Mouse (Mus musculus) hindbrain, embryonic 10.5 days (tissue): ENCODE results near the gene Rerg. TPM values are rescaled to one million over a fixed set of nuclear protein-coding genes. Genes with fewer than 3 reads are reported as not detected.
A peak's percentile ranks its signal among the peaks of the same experiment; 100 is the strongest.

Experiments
- DNase-seq: peaks from one replicate; pipeline ENCODE4 v3.0.0-alpha.2; 2017; ENCODE audit warnings: low spot score
- H3K27ac ChIP-seq: fragments of 300-500 bp; sonication (generic); 2 replicates; pipeline ENCODE4 v1.5.1; 2016; ENCODE audit warnings: mild to moderate bottlenecking, moderate library complexity
- H3K27me3 ChIP-seq: fragments of 300-500 bp; sonication (generic); 2 replicates; pipeline ENCODE4 v1.6.1; 2016; ENCODE audit warnings: mild to moderate bottlenecking; ENCODE audit not compliant: poor library complexity, insufficient read depth, severe bottlenecking
- H3K36me3 ChIP-seq: fragments of 300-500 bp; sonication (generic); 2 replicates; pipeline ENCODE4 v1.6.1; 2016; ENCODE audit warnings: mild to moderate bottlenecking, moderate library complexity
- H3K4me1 ChIP-seq: fragments of 300-500 bp; sonication (generic); replicated peaks from 2 replicates; pipeline ENCODE4 v1.6.1; 2016; ENCODE audit warnings: mild to moderate bottlenecking
- H3K4me3 ChIP-seq: fragments of 300-500 bp; sonication (generic); 2 replicates; pipeline ENCODE4 v1.5.1; 2016; ENCODE audit warnings: mild to moderate bottlenecking, moderate library complexity
- H3K9me3 ChIP-seq: fragments of 300-500 bp; sonication (generic); 2 replicates; pipeline ENCODE4 v1.6.1; 2016; ENCODE audit warnings: mild to moderate bottlenecking, moderate library complexity
- WGBS: fragments of 180-500 bp; shearing (Covaris S2); methylation state at CpG from one replicate; pipeline ENCODE4 v1.1.7; 2016; 5-methylcytosine and 5-hydroxymethylcytosine counted together
- polyA plus RNA-seq: library from polyadenylated mRNA; unstranded; fragments of >200 nt; fragmentation: Nextera tagmentation; extraction: Ambion mirVana; gene quantifications from 2 replicates; pipeline ENCODE4 v1.2.1, GENCODE M21; 2016

Rerg gene
- polyA plus RNA-seq, 1 experiment from 2014 or later = 1.5 TPM

- Histone ChIP-seq H3K36me3 (no peaks in the 10 kb centered on the region), H3K4me1 (no peaks in the 10 kb centered on the region), H3K27me3 (no peaks in the 10 kb centered on the region), H3K9me3 (no peaks in the 10 kb centered on the region), H3K27ac (no peak overlapping the region), H3K4me3 (no peak overlapping the region)
- WGBS = 91% methylated on average over 6 of the region's 6 CpGs
- DNase-seq = no peak
Observed at GRCm38 (mm10) chr6:137110778-137111174, 59.5 kb downstream of the Rerg start.

GRCm38 (mm10) chr6:137109811-137110777, 60.2 kb downstream of the Rerg start:
- no peaks in the 10 kb centered on the region for H3K36me3 ChIP-seq
- no peak overlapping the region for H3K4me3 ChIP-seq
- no peak overlapping the region for H3K27ac ChIP-seq
- no peaks in the 10 kb centered on the region for H3K4me1 ChIP-seq
- no peak for DNase-seq
- no peaks in the 10 kb centered on the region for H3K27me3 ChIP-seq
- no peaks in the 10 kb centered on the region for H3K9me3 ChIP-seq
- WGBS = 88% methylated on average over 20 of the region's 20 CpGs

GRCm38 (mm10) chr6:137105285-137105684, 65.0 kb downstream of the Rerg start:
- H3K9me3 ChIP-seq = no peaks in the 10 kb centered on the region
- H3K27ac ChIP-seq = no peak overlapping the region
- 83% methylated on average over 4 of the region's 4 CpGs for WGBS
- peaks cover 11% of the 10 kb centered on the region; the same call in 1 of the 2 replicates for H3K4me1 ChIP-seq
- DNase-seq = no peak
- H3K27me3 ChIP-seq = no peaks in the 10 kb centered on the region
- no peaks in the 10 kb centered on the region for H3K36me3 ChIP-seq
- no peak overlapping the region for H3K4me3 ChIP-seq

- 0 out of 2 replicates have a peak overlapping the region, but pooled peaks have one; percentile 40 for H3K27ac ChIP-seq
Observed at GRCm38 (mm10) chr6:137102662-137103179, 67.6 kb downstream of the Rerg start.

GRCm38 (mm10) chr6:137101886-137102661, 68.2 kb downstream of the Rerg start:
- no peak overlapping the region for H3K4me3 ChIP-seq
- peaks cover 17% of the 10 kb centered on the region for H3K4me1 ChIP-seq
- no peaks in the 10 kb centered on the region for H3K27me3 ChIP-seq
- DNase-seq = no peak
- no peaks in the 10 kb centered on the region for H3K36me3 ChIP-seq
- H3K27ac ChIP-seq = no peak overlapping the region
- 85% methylated on average over 7 of the region's 7 CpGs for WGBS
- no peaks in the 10 kb centered on the region for H3K9me3 ChIP-seq

More at GRCm38 (mm10) chr6:137102662-137103179, 67.6 kb downstream of the Rerg start:
- Histone ChIP-seq H3K4me1 (peaks cover 17% of the 10 kb centered on the region), H3K27me3 (no peaks in the 10 kb centered on the region), H3K9me3 (no peaks in the 10 kb centered on the region), H3K36me3 (no peaks in the 10 kb centered on the region), H3K4me3 (no peak overlapping the region)
- 55% methylated on average over 10 of the region's 10 CpGs for WGBS
- DNase-seq = no peak

GRCm38 (mm10) chr6:137100259-137100658, 70.0 kb downstream of the Rerg start:
- no peak for DNase-seq
- Histone ChIP-seq H3K9me3 (no peaks in the 10 kb centered on the region), H3K27ac (no peak overlapping the region), H3K4me1 (peaks cover 17% of the 10 kb centered on the region), H3K4me3 (no peak overlapping the region), H3K27me3 (no peaks in the 10 kb centered on the region), H3K36me3 (no peaks in the 10 kb centered on the region)
- WGBS = 60% methylated on average over 2 of the region's 2 CpGs

GRCm38 (mm10) chr6:137098232-137099191, 71.8 kb downstream of the Rerg start:
- Histone ChIP-seq H3K4me1 (peaks cover 17% of the 10 kb centered on the region), H3K4me3 (no peak overlapping the region), H3K9me3 (no peaks in the 10 kb centered on the region), H3K27me3 (no peaks in the 10 kb centered on the region), H3K27ac (no peak overlapping the region), H3K36me3 (no peaks in the 10 kb centered on the region)
- WGBS = 75% methylated on average over 18 of the region's 18 CpGs
- peak; percentile 37 for DNase-seq

GRCm38 (mm10) chr6:137094475-137094874, 75.8 kb downstream of the Rerg start:
- Histone ChIP-seq H3K36me3 (no peaks in the 10 kb centered on the region), H3K4me1 (peaks cover under 1% of the 10 kb centered on the region; the same call in 1 of the 2 replicates), H3K4me3 (no peak overlapping the region), H3K9me3 (0 out of 2 replicates have a peak, but pooled peaks cover 3% of the 10 kb centered on the region), H3K27me3 (no peaks in the 10 kb centered on the region), H3K27ac (no peak overlapping the region)
- WGBS = 93% methylated on average over 2 of the region's 2 CpGs
- DNase-seq = no peak

GRCm38 (mm10) chr6:137088469-137088868, 81.8 kb downstream of the Rerg start:
- Histone ChIP-seq H3K4me1 (no peaks in the 10 kb centered on the region), H3K27me3 (no peaks in the 10 kb centered on the region), H3K27ac (no peak overlapping the region), H3K9me3 (0 out of 2 replicates have a peak, but pooled peaks cover 3% of the 10 kb centered on the region), H3K36me3 (no peaks in the 10 kb centered on the region), H3K4me3 (no peak overlapping the region)
- DNase-seq = no peak
- WGBS = 78% methylated on average over 6 of the region's 6 CpGs

- H3K9me3 ChIP-seq = 0 out of 2 replicates have a peak, but pooled peaks cover 3% of the 10 kb centered on the region
- H3K27ac ChIP-seq = no peak overlapping the region
- H3K4me3 ChIP-seq = no peak overlapping the region
- DNase-seq = no peak
- no peaks in the 10 kb centered on the region for H3K27me3 ChIP-seq
- no peaks in the 10 kb centered on the region for H3K4me1 ChIP-seq
- WGBS = 90% methylated on average over 5 of the region's 5 CpGs
- no peaks in the 10 kb centered on the region for H3K36me3 ChIP-seq
Observed at GRCm38 (mm10) chr6:137087956-137088355, 82.3 kb downstream of the Rerg start.

GRCm38 (mm10) chr6:137087470-137087869, 82.8 kb downstream of the Rerg start:
- Histone ChIP-seq H3K9me3 (0 out of 2 replicates have a peak, but pooled peaks cover 3% of the 10 kb centered on the region), H3K27me3 (no peaks in the 10 kb centered on the region), H3K27ac (no peak overlapping the region), H3K4me1 (no peaks in the 10 kb centered on the region), H3K4me3 (no peak overlapping the region), H3K36me3 (no peaks in the 10 kb centered on the region)
- 90% methylated on average over 3 of the region's 3 CpGs for WGBS
- no peak for DNase-seq

GRCm38 (mm10) chr6:137079701-137080100, 90.6 kb downstream of the Rerg start:
- H3K27me3 ChIP-seq = no peaks in the 10 kb centered on the region
- no peak overlapping the region for H3K4me3 ChIP-seq
- WGBS = 86% methylated on average over 6 of the region's 6 CpGs
- DNase-seq = no peak
- no peak overlapping the region for H3K27ac ChIP-seq
- H3K4me1 ChIP-seq = no peaks in the 10 kb centered on the region
- no peaks in the 10 kb centered on the region for H3K9me3 ChIP-seq
- no peaks in the 10 kb centered on the region for H3K36me3 ChIP-seq
